Mouse (Mus musculus) neural tube, embryonic 14.5 days (tissue): ENCODE measurements at regions not wholly inside any gene's neighbourhood (a gene's known extent, or its start where the extent isn't known, plus 50 kb on each side); places are given as distances from the start of the nearest gene placed in this dataset.

ENCODE experiments used
- ATAC-seq: fragments of 200-750 bp; cut with Nextera tagmentation; 2 replicates; pipeline ENCODE4 v1.8.0; 2017; ENCODE audit warnings: low read depth, mild to moderate bottlenecking, moderate TSS enrichment, moderate library complexity
- H3K27ac ChIP-seq: fragments of 300-500 bp; sonication (generic); 2 replicates; pipeline ENCODE4 v1.5.1; 2014; ENCODE audit warnings: low read depth, mild to moderate bottlenecking, control low read depth, low read length, moderate library complexity, mixed read lengths
- H3K27me3 ChIP-seq: fragments of 300-500 bp; sonication (generic); 2 replicates; pipeline ENCODE4 v1.6.1; 2014; ENCODE audit warnings: low read length; ENCODE audit not compliant: control insufficient read depth, insufficient read depth
- H3K36me3 ChIP-seq: fragments of 300-500 bp; sonication (generic); 2 replicates; pipeline ENCODE4 v1.6.1; 2014; ENCODE audit warnings: low read length, mixed read lengths; ENCODE audit not compliant: control insufficient read depth, insufficient read depth
- H3K4me1 ChIP-seq: fragments of 300-500 bp; sonication (generic); 2 replicates; pipeline ENCODE4 v1.6.1; 2014; ENCODE audit warnings: low read length; ENCODE audit not compliant: control insufficient read depth, insufficient read depth
- H3K4me2 ChIP-seq: fragments of 300-500 bp; sonication (generic); 2 replicates; pipeline ENCODE4 v1.6.1; 2014; ENCODE audit warnings: mild to moderate bottlenecking, low read depth, low read length, control low read depth
- H3K4me3 ChIP-seq: fragments of 300-500 bp; sonication (generic); 2 replicates; pipeline ENCODE4 v1.5.1; 2014; ENCODE audit warnings: low read depth, low read length, control low read depth, mixed read lengths
- H3K9ac ChIP-seq: fragments of 300-500 bp; sonication (generic); replicated peaks from 2 replicates; pipeline ENCODE4 v1.6.1; 2014; ENCODE audit warnings: low read depth, mild to moderate bottlenecking, control low read depth, low read length, mixed read lengths
- H3K9me3 ChIP-seq: fragments of 300-500 bp; sonication (generic); 2 replicates; pipeline ENCODE4 v1.6.1; 2016; ENCODE audit warnings: low read length; ENCODE audit not compliant: control insufficient read depth
- WGBS: fragments of 180-500 bp; shearing (Covaris S2); extraction: QIAGEN DNeasy Blood & Tissue Kit; methylation state at CpG from one replicate; pipeline ENCODE4 v1.1.7; 2014; 5-methylcytosine and 5-hydroxymethylcytosine counted together

- Histone ChIP-seq H3K9me3 (no peaks in the 10 kb centered on the region), H3K36me3 (no peaks in the 10 kb centered on the region), H3K9ac (no peak overlapping the region), H3K27me3 (no peaks in the 10 kb centered on the region), H3K4me3 (no peak overlapping the region), H3K4me2 (no peak overlapping the region), H3K27ac (peak overlapping the region; percentile 28), H3K4me1 (peaks cover 20% of the 10 kb centered on the region)
- 43% methylated on average over 15 of the region's 15 CpGs for WGBS
- ATAC-seq, result peak; percentile 32; the same call in 1 of the 2 replicates
Measured at GRCm38 (mm10) chr4:131483958-131484605, 354.0 kb downstream of the Ptpru start.

DNA sequence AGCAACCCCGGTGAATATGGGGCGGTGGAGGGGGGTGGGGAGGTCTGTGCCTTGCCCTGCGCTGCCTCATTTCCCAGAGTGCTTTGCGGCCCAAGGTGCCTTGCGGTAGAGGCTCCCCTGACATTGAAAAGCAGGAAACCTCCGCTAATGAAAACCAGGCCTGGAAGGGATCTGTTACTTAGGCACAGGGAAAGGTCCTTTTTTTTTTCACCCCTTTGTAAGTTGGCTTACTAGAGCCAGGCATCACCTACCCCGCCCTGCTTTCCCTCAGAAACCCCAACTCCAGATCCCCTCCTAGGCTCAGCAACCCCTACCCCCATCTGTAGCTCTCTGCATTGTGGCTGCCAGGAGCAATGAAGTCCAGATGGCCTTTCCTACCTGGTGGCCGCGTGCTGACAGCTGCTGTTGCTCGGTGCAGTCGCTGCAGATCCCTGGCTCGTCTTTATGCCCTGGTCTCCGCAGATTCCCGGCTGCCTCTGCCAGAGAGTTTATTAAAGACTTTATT is 353.4 kb downstream of the Ptpru start:
- H3K9me3 ChIP-seq, result no peaks in the 10 kb centered on the region
- H3K36me3 ChIP-seq, result no peaks in the 10 kb centered on the region
- no peaks in the 10 kb centered on the region for H3K27me3 ChIP-seq
- H3K27ac ChIP-seq, result peak overlapping the region; percentile 28
- 32% methylated on average over 14 of the region's 14 CpGs for WGBS
- peaks cover 20% of the 10 kb centered on the region for H3K4me1 ChIP-seq
- ATAC-seq, result no peak
- no peak overlapping the region; the same call in 1 of the 2 replicates for H3K9ac ChIP-seq
- no peak overlapping the region for H3K4me3 ChIP-seq
- H3K4me2 ChIP-seq, result no peak overlapping the region

DNA sequence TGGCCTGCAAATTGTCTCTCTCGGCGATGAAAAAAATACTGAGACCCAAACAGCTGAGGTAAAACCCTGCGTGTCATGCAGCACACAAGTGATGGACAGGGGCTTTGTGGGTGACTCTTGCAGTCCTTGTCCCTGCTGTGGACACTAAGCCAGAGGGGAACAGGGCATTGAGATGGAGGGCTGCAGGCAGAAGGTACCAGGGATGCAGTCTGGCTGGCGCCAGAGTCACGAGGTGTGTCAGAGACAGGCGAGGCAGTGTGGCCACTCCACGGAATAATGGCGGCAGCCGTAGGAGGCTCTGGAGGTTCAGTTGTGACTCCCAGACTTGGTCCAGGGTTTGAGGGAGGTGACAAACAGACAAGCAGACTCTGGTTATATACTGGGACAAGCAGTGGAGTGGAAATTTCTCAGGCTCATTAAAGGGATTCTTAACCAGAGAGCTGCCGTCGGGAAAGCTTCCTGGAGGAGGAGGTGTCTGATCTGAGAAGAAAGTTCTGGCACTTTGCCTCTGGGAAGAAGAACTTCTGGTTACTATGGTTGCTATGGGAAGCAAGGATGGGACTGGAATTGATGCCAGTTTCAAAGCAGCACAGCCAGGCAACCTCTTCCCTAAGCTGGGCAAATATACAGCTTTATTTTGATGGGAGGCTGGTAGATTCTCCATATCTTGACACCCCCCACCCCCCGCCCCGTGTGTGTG is 352.8 kb downstream of the Ptpru start:
- H3K4me1 ChIP-seq, result peaks cover 20% of the 10 kb centered on the region
- H3K4me3 ChIP-seq, result no peak overlapping the region
- H3K27me3 ChIP-seq, result no peaks in the 10 kb centered on the region
- no peaks in the 10 kb centered on the region for H3K9me3 ChIP-seq
- H3K27ac ChIP-seq, result peak overlapping the region; percentile 44; the same call in 1 of the 2 replicates
- no peak overlapping the region; the same call in 1 of the 2 replicates for H3K9ac ChIP-seq
- WGBS, result 68% methylated on average over 13 of the region's 13 CpGs
- ATAC-seq, result no peak
- H3K4me2 ChIP-seq, result no peak overlapping the region
- H3K36me3 ChIP-seq, result no peaks in the 10 kb centered on the region

- no peak overlapping the region for H3K4me2 ChIP-seq
- no peaks in the 10 kb centered on the region for H3K27me3 ChIP-seq
- no peak overlapping the region for H3K27ac ChIP-seq
- H3K9ac ChIP-seq, result no peak overlapping the region
- 10% methylated on average over 4 of the region's 4 CpGs for WGBS
- no peak overlapping the region for H3K4me3 ChIP-seq
- no peaks in the 10 kb centered on the region for H3K9me3 ChIP-seq
- H3K4me1 ChIP-seq, result peaks cover 15% of the 10 kb centered on the region
- no peaks in the 10 kb centered on the region for H3K36me3 ChIP-seq
- peak; percentile 36; the same call in 1 of the 2 replicates for ATAC-seq
Measured at GRCm38 (mm10) chr4:131486821-131487220, 351.3 kb downstream of the Ptpru start.

DNA sequence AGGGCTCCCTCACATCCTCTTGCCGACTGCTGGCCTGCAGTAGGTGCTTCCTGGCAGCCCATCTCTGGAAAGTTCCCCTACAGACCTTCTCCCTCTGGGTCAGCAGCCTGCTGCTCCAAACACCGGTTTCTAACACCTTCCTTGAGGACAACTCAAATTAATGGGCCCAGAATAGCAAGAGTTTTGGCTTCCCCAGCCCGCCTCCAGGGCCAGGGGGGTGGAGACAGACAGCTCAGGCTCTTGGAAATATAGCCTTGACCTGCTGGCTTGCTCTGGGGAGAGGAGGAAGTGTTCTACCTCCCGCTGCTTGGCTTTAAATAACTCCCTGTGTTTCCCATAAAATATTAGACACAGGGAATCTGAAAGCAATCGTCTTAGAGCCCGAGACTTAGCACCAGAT is 349.8 kb downstream of the Ptpru start:
- no peaks in the 10 kb centered on the region for H3K27me3 ChIP-seq
- no peaks in the 10 kb centered on the region for H3K9me3 ChIP-seq
- H3K4me3 ChIP-seq, result no peak overlapping the region
- H3K36me3 ChIP-seq, result no peaks in the 10 kb centered on the region
- H3K4me1 ChIP-seq, result peaks cover 19% of the 10 kb centered on the region
- H3K27ac ChIP-seq, result no peak overlapping the region
- 38% methylated on average over 6 of the region's 6 CpGs for WGBS
- H3K9ac ChIP-seq, result no peak overlapping the region
- no peak overlapping the region for H3K4me2 ChIP-seq
- no peak for ATAC-seq

DNA sequence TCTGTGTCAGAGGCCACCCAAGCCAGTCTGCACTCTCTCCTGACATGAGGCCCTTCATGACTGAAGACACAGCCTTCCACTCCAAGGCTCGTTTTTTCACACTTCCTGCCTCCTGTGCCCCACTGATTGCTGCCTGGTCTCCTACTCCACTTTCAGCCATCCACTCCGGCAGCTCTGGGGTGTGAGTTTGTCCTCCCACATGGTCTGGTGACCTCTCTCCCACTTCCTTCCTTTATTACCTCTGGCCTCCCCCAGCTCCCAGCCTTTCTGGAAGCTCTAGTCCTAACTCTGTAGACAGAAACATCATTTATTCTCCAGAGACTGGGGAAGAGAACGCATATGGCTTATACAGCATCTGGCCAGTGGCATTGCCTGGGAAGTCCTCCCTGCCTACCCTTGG is 349.0 kb downstream of the Ptpru start:
- Histone ChIP-seq H3K4me3 (no peak overlapping the region), H3K4me2 (no peak overlapping the region), H3K9ac (no peak overlapping the region), H3K36me3 (no peaks in the 10 kb centered on the region), H3K9me3 (no peaks in the 10 kb centered on the region), H3K27ac (no peak overlapping the region), H3K27me3 (no peaks in the 10 kb centered on the region), H3K4me1 (peaks cover 26% of the 10 kb centered on the region)
- WGBS, result 52% methylated on average over 3 of the region's 3 CpGs
- no peak for ATAC-seq

GRCm38 (mm10) chr4:131491960-131492359 is 346.1 kb downstream of the Ptpru start:
- ATAC-seq, result peak; percentile 30; the same call in 1 of the 2 replicates

DNA sequence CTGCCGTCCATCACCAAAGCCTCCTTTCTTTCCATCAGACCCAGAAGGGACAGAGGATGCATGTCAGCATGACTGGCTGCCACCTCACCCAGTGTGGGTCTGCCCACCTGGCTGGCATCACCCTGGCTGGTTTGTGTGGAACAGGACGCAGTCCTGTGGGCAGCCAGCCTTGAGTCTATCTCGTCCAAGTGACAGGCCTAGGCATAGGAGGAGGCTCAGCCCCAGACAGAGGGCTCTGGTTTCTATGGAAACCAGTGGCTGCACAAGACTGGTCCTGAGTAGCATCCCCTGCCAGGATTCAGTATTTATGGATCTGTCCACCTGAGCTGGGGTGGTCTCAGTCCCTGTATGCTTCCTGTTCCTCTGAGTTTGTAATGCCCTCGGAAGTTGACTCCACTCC is 344.4 kb downstream of the Ptpru start:
- Histone ChIP-seq H3K36me3 (no peaks in the 10 kb centered on the region), H3K4me1 (peaks cover 16% of the 10 kb centered on the region; the same call in 1 of the 2 replicates), H3K27me3 (no peaks in the 10 kb centered on the region), H3K9ac (no peak overlapping the region), H3K27ac (no peak overlapping the region), H3K4me2 (no peak overlapping the region), H3K9me3 (no peaks in the 10 kb centered on the region), H3K4me3 (no peak overlapping the region)
- ATAC-seq, result 0 out of 2 replicates have a peak, but pooled peaks have one; percentile 30
- 45% methylated on average over 4 of the region's 4 CpGs for WGBS

More at GRCm38 (mm10) chr4:131491960-131492359, 346.1 kb downstream of the Ptpru start:
- peaks cover 19% of the 10 kb centered on the region; the same call in 1 of the 2 replicates for H3K4me1 ChIP-seq
- H3K9me3 ChIP-seq, result no peaks in the 10 kb centered on the region
- H3K27me3 ChIP-seq, result no peaks in the 10 kb centered on the region
- no peak overlapping the region for H3K27ac ChIP-seq
- H3K4me2 ChIP-seq, result no peak overlapping the region
- WGBS, result 42% methylated on average over 4 of the region's 4 CpGs
- H3K4me3 ChIP-seq, result no peak overlapping the region
- no peak overlapping the region for H3K9ac ChIP-seq
- no peaks in the 10 kb centered on the region for H3K36me3 ChIP-seq

GRCm38 (mm10) chr4:131496900-131497299 is 341.2 kb downstream of the Ptpru start:
- no peaks in the 10 kb centered on the region for H3K9me3 ChIP-seq
- no peak for ATAC-seq
- H3K27me3 ChIP-seq, result no peaks in the 10 kb centered on the region
- peaks cover 16% of the 10 kb centered on the region; the same call in 1 of the 2 replicates for H3K4me1 ChIP-seq
- 51% methylated on average over 5 of the region's 5 CpGs for WGBS
- H3K36me3 ChIP-seq, result no peaks in the 10 kb centered on the region
- H3K4me3 ChIP-seq, result no peak overlapping the region
- no peak overlapping the region for H3K4me2 ChIP-seq
- no peak overlapping the region for H3K9ac ChIP-seq
- no peak overlapping the region for H3K27ac ChIP-seq
